Mouse (Mus musculus) intestine, embryonic 14.5 days (tissue): ENCODE measurements at regions not wholly inside any gene's neighbourhood (a gene's known extent, or its start where the extent isn't known, plus 50 kb on each side); places are given as distances from the start of the nearest gene placed in this dataset.

Experiments
- ATAC-seq: fragments of 200-750 bp; cut with Nextera tagmentation; replicated peaks from 2 replicates; pipeline ENCODE4 v1.8.0; 2017; ENCODE audit warnings: low read depth, moderate number of reproducible peaks, moderate TSS enrichment, moderate library complexity; ENCODE audit not compliant: low FRiP score, low TSS enrichment
- DNase-seq: peaks from one replicate; pipeline ENCODE4 v3.0.0-alpha.2; 2018; ENCODE audit warnings: low spot score
- H3K27ac ChIP-seq: fragments of 300-500 bp; sonication (generic); 2 replicates; pipeline ENCODE4 v1.5.1; 2014; ENCODE audit warnings: low read depth, mild to moderate bottlenecking, control low read depth
- H3K27me3 ChIP-seq: fragments of 300-500 bp; sonication (generic); replicated peaks from 2 replicates; pipeline ENCODE4 v1.6.1; 2014; ENCODE audit warnings: low read length, control low read depth; ENCODE audit not compliant: control insufficient read depth, insufficient read depth
- H3K36me3 ChIP-seq: fragments of 300-500 bp; sonication (generic); 2 replicates; pipeline ENCODE4 v1.6.1; 2014; ENCODE audit warnings: low read length, control low read depth; ENCODE audit not compliant: control insufficient read depth, insufficient read depth
- H3K4me1 ChIP-seq: fragments of 300-500 bp; sonication (generic); replicated peaks from 2 replicates; pipeline ENCODE4 v1.6.1; 2014; ENCODE audit warnings: low read length, control low read depth, mixed read lengths; ENCODE audit not compliant: control insufficient read depth, insufficient read depth
- H3K4me2 ChIP-seq: fragments of 300-500 bp; sonication (generic); 2 replicates; pipeline ENCODE4 v1.6.1; 2014; ENCODE audit warnings: low read length
- H3K4me3 ChIP-seq: fragments of 300-500 bp; sonication (generic); 2 replicates; pipeline ENCODE4 v1.5.1; 2014; ENCODE audit warnings: low read depth, low read length, control low read depth, mixed read lengths
- H3K9ac ChIP-seq: fragments of 300-500 bp; sonication (generic); 2 replicates; pipeline ENCODE4 v1.6.1; 2014; ENCODE audit warnings: mild to moderate bottlenecking, low read length
- H3K9me3 ChIP-seq: fragments of 300-500 bp; sonication (generic); 2 replicates; pipeline ENCODE4 v1.6.1; 2016; ENCODE audit warnings: low read length, control low read depth; ENCODE audit not compliant: control insufficient read depth
- WGBS: fragments of 180-500 bp; shearing (Covaris S2); extraction: QIAGEN DNeasy Blood & Tissue Kit; methylation state at CpG from one replicate; pipeline ENCODE4 v1.1.7; 2014; 5-methylcytosine and 5-hydroxymethylcytosine counted together

DNA sequence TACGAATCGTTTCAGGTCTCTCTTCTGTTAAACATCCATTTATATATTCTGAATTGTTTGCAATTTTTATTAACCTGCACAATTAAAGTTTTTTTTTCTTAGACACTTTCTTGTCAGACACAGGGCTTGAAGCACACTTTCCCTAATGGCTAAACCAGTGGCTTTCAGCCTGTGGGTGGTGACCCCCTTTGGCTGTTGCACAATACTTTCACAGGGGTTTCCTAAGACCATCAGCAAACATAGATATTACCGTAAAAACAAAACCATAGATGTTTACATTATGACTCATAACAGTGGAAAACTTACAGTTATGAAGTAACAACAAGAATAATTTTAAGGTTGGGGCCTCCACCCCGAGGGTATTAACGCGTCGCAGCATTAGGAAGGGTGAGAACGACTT is 378.6 kb downstream of the Pmp22 start:
- no peak for ATAC-seq

DNA sequence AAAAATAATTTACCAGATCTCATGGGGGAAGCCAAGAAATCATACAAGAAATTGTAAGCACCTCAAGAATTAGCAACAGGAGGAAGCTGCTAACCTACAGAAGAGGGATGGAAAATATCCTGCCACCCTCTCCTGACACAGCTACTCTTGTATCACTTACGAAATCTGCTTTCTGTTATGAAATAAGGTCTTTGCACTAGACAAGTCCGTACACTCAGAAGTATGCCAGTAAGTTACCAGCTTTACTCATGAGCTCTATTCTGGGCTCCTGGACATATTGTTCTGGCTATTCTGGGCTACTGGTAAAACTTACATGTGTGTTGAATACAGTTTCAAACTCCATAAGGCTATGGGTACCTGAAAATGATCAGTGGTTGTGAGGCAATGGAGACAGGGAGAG is 379.9 kb downstream of the Pmp22 start:
- ATAC-seq (no peak), DNase-seq (no peak)
- Histone ChIP-seq H3K4me2 (no peak overlapping the region), H3K4me1 (no peaks in the 10 kb centered on the region), H3K4me3 (no peak overlapping the region), H3K9ac (no peak overlapping the region), H3K36me3 (no peaks in the 10 kb centered on the region), H3K9me3 (0 out of 2 replicates have a peak, but pooled peaks cover 5% of the 10 kb centered on the region), H3K27me3 (no peaks in the 10 kb centered on the region), H3K27ac (no peak overlapping the region)
- WGBS = 94% methylated on average over 2 of the region's 2 CpGs

More for the DNA sequence above, 378.6 kb downstream of the Pmp22 start:
- 88% methylated on average over 8 of the region's 8 CpGs for WGBS
- Histone ChIP-seq H3K4me2 (no peak overlapping the region), H3K27me3 (no peaks in the 10 kb centered on the region), H3K9me3 (no peaks in the 10 kb centered on the region), H3K36me3 (no peaks in the 10 kb centered on the region), H3K9ac (no peak overlapping the region), H3K4me1 (no peaks in the 10 kb centered on the region), H3K27ac (no peak overlapping the region), H3K4me3 (no peak overlapping the region)
- DNase-seq = no peak

DNA sequence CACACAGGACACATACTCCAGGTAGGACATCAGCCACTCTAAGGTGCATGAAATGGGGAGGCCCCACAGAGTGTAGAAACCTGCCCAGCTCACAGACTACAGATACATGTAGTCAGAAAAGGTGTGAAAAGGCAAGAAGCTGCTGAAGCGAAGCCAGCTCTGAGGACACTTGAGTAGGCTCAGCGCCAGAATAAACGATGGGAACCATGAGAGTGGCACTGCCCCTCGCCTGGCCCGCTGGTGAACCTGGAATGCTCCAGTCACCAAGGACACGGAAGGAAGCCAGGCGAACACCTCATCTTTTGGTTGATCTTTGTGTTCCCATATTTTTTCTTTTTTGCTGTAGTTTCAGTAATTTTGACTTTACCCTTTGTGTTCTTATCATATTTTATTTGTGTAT is 381.8 kb downstream of the Pmp22 start:
- no peak overlapping the region for H3K4me2 ChIP-seq
- 86% methylated on average over 7 of the region's 7 CpGs for WGBS
- no peak overlapping the region for H3K4me3 ChIP-seq
- no peaks in the 10 kb centered on the region for H3K4me1 ChIP-seq
- H3K27ac ChIP-seq = no peak overlapping the region
- DNase-seq (no peak), ATAC-seq (no peak)
- H3K36me3 ChIP-seq = no peaks in the 10 kb centered on the region
- 0 out of 2 replicates have a peak, but pooled peaks cover 5% of the 10 kb centered on the region for H3K9me3 ChIP-seq
- H3K9ac ChIP-seq = no peak overlapping the region
- no peaks in the 10 kb centered on the region for H3K27me3 ChIP-seq

DNA sequence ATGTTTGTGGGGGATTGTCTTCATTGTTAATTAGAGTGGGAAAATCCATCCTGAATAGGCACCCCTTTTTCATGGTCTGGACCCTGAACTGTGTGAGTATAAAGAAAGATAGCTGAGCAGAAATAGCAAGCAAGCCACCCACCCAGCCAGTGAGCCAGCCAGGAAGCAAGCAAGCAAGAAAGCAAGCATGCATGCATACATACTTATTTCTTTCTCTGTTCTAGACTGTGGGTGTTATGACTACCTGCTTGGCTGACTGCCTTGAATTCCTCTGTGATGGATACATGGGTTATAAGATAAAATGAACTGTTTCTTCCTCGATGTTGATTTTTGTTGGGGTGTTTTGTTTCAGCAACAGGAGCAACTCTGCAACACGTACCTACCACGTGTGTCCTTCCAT is 385.8 kb downstream of the Pmp22 start:
- DNase-seq = no peak
- 88% methylated on average over 3 of the region's 3 CpGs for WGBS
- H3K4me3 ChIP-seq = no peak overlapping the region

DNA sequence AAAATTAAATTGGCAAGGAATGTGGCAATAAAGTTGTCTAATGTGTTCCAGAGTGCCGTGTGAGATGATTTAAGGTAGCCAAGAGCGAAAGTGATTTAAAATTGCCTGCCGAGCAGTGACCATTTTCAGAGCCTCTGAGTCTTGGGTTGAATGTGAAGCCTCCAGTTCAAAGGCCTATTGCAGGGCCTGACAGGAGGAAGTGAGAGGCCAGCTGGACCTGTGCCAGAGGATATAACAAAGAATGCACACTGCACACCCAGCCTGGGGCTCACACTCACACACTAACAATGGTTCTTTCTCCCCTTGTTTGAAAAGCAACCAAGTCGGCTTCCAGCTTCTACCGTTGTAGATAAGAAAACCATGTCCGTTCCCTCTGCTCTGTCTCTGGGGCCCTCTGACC is 390.1 kb downstream of the Pmp22 start:
- Histone ChIP-seq H3K4me3 (no peak overlapping the region), H3K36me3 (no peaks in the 10 kb centered on the region), H3K9ac (no peak overlapping the region), H3K27ac (no peak overlapping the region), H3K9me3 (no peaks in the 10 kb centered on the region), H3K4me2 (no peak overlapping the region), H3K4me1 (peaks cover 6% of the 10 kb centered on the region; the same call in 1 of the 2 replicates), H3K27me3 (no peaks in the 10 kb centered on the region)
- WGBS = 42% methylated on average over 6 of the region's 6 CpGs
- ATAC-seq (no peak), DNase-seq (peak; percentile 62)

More for the DNA sequence above, 385.8 kb downstream of the Pmp22 start:
- Histone ChIP-seq H3K4me1 (peaks cover 6% of the 10 kb centered on the region; the same call in 1 of the 2 replicates), H3K4me2 (no peak overlapping the region), H3K9me3 (0 out of 2 replicates have a peak, but pooled peaks cover 5% of the 10 kb centered on the region), H3K36me3 (no peaks in the 10 kb centered on the region), H3K27me3 (no peaks in the 10 kb centered on the region), H3K9ac (no peak overlapping the region), H3K27ac (no peak overlapping the region)
- no peak for ATAC-seq

DNA sequence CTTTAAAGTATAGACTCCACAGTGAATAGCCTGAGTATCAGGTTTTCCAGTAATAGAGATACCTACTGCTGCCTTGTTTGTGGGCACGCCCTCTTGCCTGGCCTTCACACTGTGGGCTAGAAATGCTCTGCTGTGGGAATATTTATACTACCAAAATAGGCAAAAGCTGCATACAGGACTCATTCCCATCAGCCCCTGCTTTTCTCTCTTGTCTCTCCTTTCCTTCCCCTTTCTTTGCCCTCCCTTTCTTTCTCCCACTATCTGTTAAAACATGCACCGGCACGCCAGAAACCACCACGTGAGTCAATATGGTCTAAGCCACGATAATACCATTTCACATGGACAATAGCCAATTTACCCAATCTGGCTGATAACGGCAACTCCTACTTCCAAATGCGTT is 395.5 kb downstream of the Pmp22 start:
- no peak for DNase-seq
- WGBS = 76% methylated on average over 7 of the region's 7 CpGs

DNA sequence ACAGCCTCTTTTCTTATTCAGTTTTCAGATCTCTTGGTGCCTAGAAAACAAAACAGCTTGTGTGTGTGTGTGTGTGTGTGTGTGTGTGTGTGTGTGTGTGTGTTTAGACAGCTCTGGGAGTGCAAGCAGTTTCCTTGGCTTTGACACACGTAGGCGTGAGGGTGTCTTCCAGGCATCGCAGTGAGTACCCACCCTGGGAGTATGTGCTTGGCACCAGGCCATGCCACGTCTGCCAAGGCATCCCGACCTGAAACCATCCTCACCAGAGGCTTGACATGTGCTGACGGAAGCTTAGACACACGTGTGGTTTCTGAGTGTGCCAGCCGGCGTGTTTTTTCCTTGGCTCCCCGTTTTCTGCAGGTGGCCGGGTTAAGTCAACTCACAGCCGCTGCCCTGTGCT is 396.6 kb downstream of the Pmp22 start:
- Histone ChIP-seq H3K27me3 (no peaks in the 10 kb centered on the region), H3K4me2 (no peak overlapping the region), H3K9me3 (no peaks in the 10 kb centered on the region), H3K4me1 (no peaks in the 10 kb centered on the region), H3K27ac (no peak overlapping the region), H3K36me3 (no peaks in the 10 kb centered on the region), H3K4me3 (no peak overlapping the region), H3K9ac (no peak overlapping the region)
- ATAC-seq = no peak
- 75% methylated on average over 12 of the region's 12 CpGs for WGBS
- no peak for DNase-seq

More for the DNA sequence above, 395.5 kb downstream of the Pmp22 start:
- H3K4me3 ChIP-seq = no peak overlapping the region
- no peaks in the 10 kb centered on the region for H3K9me3 ChIP-seq
- no peak for ATAC-seq
- H3K9ac ChIP-seq = no peak overlapping the region
- no peak overlapping the region for H3K27ac ChIP-seq
- H3K4me1 ChIP-seq = no peaks in the 10 kb centered on the region
- no peaks in the 10 kb centered on the region for H3K36me3 ChIP-seq
- no peak overlapping the region for H3K4me2 ChIP-seq
- no peaks in the 10 kb centered on the region for H3K27me3 ChIP-seq

DNA sequence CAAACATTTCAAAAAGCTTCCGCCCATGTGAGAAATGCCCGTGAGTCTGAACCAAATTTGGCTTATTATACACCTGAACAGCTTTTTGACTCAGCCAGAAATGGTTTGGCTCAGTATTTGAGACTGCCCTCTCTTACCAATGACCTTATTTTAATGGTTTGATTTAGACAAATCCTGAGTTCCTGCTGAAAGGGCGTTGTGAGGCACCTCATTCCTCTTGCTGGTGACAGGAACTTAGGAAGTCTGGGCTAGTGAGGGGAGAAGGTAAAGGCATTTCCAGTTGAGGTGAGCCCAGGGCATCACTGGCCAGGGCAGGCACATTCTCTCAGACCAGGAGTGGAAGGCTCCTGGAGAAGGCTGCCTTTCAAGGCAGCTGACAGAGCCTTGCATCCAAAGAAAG is 396.1 kb downstream of the Hs3st3b1 start:
- no peaks in the 10 kb centered on the region for H3K36me3 ChIP-seq
- H3K9me3 ChIP-seq = no peaks in the 10 kb centered on the region
- H3K4me1 ChIP-seq = no peaks in the 10 kb centered on the region
- ATAC-seq (no peak), DNase-seq (no peak)
- H3K4me3 ChIP-seq = no peak overlapping the region
- H3K4me2 ChIP-seq = no peak overlapping the region
- H3K9ac ChIP-seq = no peak overlapping the region
- WGBS = 68% methylated on average over 3 of the region's 3 CpGs
- H3K27me3 ChIP-seq = no peaks in the 10 kb centered on the region
- no peak overlapping the region for H3K27ac ChIP-seq

DNA sequence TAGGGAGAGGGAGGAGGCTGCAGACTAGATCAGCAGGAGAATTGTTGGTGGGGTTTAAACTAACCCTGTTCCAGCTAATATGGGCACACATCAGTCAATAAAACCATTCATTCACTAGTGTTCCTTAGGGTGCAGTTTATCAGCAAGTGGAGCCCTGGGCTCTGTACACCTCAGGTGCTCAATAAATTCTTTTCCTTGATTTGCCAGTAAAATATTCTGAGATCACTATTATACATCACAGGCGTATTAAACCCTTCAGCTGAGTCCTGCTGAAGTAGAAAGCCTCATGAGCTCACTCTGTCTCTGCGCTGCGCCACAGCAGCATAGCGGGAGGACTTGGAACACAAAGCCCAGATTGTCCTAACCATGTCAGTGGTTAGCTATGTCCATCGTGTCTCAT is 389.3 kb downstream of the Hs3st3b1 start:
- no peaks in the 10 kb centered on the region for H3K9me3 ChIP-seq
- no peaks in the 10 kb centered on the region for H3K4me1 ChIP-seq
- no peak overlapping the region for H3K27ac ChIP-seq
- H3K4me2 ChIP-seq = no peak overlapping the region
- WGBS = 77% methylated on average over 5 of the region's 5 CpGs
- no peak for DNase-seq
- no peak overlapping the region for H3K4me3 ChIP-seq
- no peaks in the 10 kb centered on the region for H3K36me3 ChIP-seq
- H3K9ac ChIP-seq = no peak overlapping the region
- H3K27me3 ChIP-seq = no peaks in the 10 kb centered on the region
- no peak for ATAC-seq
